Mouse (Mus musculus): ENCODE measurements around the gene Map3k10. TPM values are rescaled to one million over a fixed set of nuclear protein-coding genes. Genes with fewer than 3 reads are reported as not detected.
"Not testable (repeated sequence)": the region's sequence is repeated elsewhere in the genome, so short reads cannot be mapped to it uniquely, and the experiment has no call there.

Map3k10 gene
- polyA plus RNA-seq, 1 experiment from 2014 or later = 6.9 TPM

DNA sequence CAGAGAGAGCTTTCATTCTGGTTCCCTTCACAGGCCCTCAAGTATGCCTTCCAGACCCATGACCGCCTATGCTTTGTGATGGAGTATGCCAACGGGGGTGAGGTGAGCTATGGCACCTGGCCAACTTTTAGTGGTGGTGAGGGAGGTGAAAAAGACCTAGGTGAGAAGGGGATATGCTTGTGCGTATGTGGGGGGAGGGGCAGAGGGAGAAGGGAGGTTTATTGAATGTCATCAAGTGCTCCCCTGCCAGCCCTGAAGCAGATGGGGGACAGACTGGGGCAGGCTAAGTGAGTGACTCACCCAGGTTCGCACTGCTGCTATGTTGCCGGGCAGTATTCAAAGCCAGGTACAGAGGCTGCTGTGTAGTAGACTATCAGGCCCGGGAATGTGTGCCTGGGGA, 41.2 kb downstream of the Map3k10 start:
- Histone ChIP-seq H3K4me2 (ENCODE audit: low read depth, low read length) (no peak overlapping the region), H3K27me3 (ENCODE audit: control insufficient read depth, insufficient read depth, low read length) (no peaks in the 10 kb centered on the region), H3K4me3 (ENCODE audit: low read depth, low read length) (no peak overlapping the region), H3K9me3 (replicated peaks; ENCODE audit: control insufficient read depth, low read length) (no peaks in the 10 kb centered on the region), H3K4me1 (ENCODE audit: control insufficient read depth, insufficient read depth, low read length) (no peaks in the 10 kb centered on the region), H3K9ac (replicated peaks; ENCODE audit: low read length) (no peak overlapping the region), H3K27ac (replicated peaks; ENCODE audit: low read depth, low read length) (no peak overlapping the region), H3K36me3 (replicated peaks; ENCODE audit: control insufficient read depth, insufficient read depth, low read depth, low read length) (no peaks in the 10 kb centered on the region; the same call in none of the 2 replicates)
- 92% methylated on average over 6 of the region's 6 CpGs for WGBS
- DNase-seq (ENCODE audit: low spot score) = no peak
- no peak for ATAC-seq (replicated peaks; ENCODE audit: insufficient number of reproducible peaks, low FRiP score, low TSS enrichment, low read depth)

DNA sequence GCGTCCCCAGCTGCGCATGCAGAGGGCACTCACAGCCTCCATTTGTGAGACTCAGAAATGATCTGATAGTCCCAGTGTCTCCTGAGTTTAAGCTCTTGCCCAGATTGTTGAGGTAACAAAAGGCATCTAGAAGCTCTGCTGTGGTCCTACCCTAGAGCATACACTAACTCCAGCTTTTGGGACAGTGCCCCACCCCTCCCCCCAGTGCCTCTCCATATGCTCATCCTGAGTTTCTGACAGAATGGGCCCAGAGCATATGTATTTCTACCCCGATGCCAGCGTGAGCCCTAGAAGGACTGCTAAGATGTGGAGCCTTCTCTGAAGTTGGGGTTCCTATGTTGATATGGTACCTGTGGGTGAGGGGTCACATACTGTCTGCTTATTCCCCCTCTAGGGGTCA, 43.0 kb downstream of the Map3k10 start:
- ATAC-seq (replicated peaks; ENCODE audit: insufficient number of reproducible peaks, low FRiP score, low TSS enrichment, low read depth) (no peak), DNase-seq (ENCODE audit: low spot score) (no peak)
- Histone ChIP-seq H3K4me3 (ENCODE audit: low read depth, low read length) (no peak overlapping the region), H3K4me1 (ENCODE audit: control insufficient read depth, insufficient read depth, low read length) (no peaks in the 10 kb centered on the region), H3K9ac (replicated peaks; ENCODE audit: low read length) (no peak overlapping the region), H3K36me3 (replicated peaks; ENCODE audit: control insufficient read depth, insufficient read depth, low read depth, low read length) (peaks cover 3% of the 10 kb centered on the region), H3K4me2 (ENCODE audit: low read depth, low read length) (no peak overlapping the region), H3K9me3 (replicated peaks; ENCODE audit: control insufficient read depth, low read length) (no peaks in the 10 kb centered on the region), H3K27me3 (ENCODE audit: control insufficient read depth, insufficient read depth, low read length) (no peaks in the 10 kb centered on the region), H3K27ac (replicated peaks; ENCODE audit: low read depth, low read length) (no peak overlapping the region)
- 93% methylated on average over 4 of the region's 4 CpGs for WGBS

DNA sequence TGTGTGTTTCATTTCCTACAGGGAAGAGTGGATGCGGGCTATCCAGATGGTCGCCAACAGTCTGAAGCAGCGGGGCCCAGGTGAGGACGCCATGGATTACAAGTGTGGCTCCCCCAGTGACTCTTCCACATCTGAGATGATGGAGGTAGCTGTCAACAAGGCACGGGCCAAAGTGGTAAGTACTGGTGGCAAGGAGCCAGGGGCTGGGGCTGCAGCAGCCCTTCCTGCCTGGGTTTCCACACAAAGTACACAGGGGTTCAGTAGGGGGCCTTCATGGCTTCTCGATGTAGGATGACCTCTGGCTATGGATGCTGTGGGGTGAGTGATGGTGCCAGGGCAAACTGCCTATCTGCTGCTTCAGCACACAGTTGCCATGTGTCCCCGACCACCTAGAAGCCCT, 45.6 kb downstream of the Map3k10 start:
- not testable (repeated sequence) for H3K9me3 ChIP-seq (replicated peaks; ENCODE audit: control insufficient read depth, low read length); DNase-seq (ENCODE audit: low spot score); H3K27me3 ChIP-seq (ENCODE audit: control insufficient read depth, insufficient read depth, low read length); ATAC-seq (replicated peaks; ENCODE audit: insufficient number of reproducible peaks, low FRiP score, low TSS enrichment, low read depth); H3K9ac ChIP-seq (replicated peaks; ENCODE audit: low read length); H3K36me3 ChIP-seq (replicated peaks; ENCODE audit: control insufficient read depth, insufficient read depth, low read depth, low read length); H3K4me3 ChIP-seq (ENCODE audit: low read depth, low read length); H3K4me2 ChIP-seq (ENCODE audit: low read depth, low read length); H3K27ac ChIP-seq (replicated peaks; ENCODE audit: low read depth, low read length); H3K4me1 ChIP-seq (ENCODE audit: control insufficient read depth, insufficient read depth, low read length)
- 94% methylated on average over 7 of the region's 7 CpGs for WGBS

DNA sequence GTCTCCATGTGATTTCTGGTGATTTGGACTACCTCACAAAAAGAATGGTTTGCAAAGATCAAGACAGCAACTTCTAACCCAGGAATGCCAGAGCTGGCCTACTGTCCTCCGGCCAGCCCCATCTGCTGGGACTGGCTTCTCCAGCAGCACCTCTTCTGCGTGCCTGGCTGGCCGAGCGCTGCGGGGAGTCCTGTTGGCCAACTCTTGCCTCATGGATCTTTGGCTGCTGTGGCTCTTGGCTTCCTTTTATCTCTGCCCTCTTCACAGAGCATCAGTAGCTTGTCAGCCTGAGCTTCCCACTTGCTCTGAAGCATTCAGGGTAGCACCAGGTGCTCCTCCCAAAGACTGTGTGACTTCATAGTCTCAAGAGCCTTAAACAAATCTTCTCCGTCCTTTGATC, 46.2 kb downstream of the Map3k10 start:
- 96% methylated on average over 6 of the region's 6 CpGs for WGBS
- Histone ChIP-seq H3K9me3 (replicated peaks; ENCODE audit: control insufficient read depth, low read length) (no peaks in the 10 kb centered on the region), H3K9ac (replicated peaks; ENCODE audit: low read length) (no peak overlapping the region), H3K36me3 (replicated peaks; ENCODE audit: control insufficient read depth, insufficient read depth, low read depth, low read length) (peaks cover 3% of the 10 kb centered on the region), H3K4me1 (ENCODE audit: control insufficient read depth, insufficient read depth, low read length) (no peaks in the 10 kb centered on the region), H3K4me3 (ENCODE audit: low read depth, low read length) (no peak overlapping the region), H3K27ac (replicated peaks; ENCODE audit: low read depth, low read length) (no peak overlapping the region), H3K4me2 (ENCODE audit: low read depth, low read length) (no peak overlapping the region), H3K27me3 (ENCODE audit: control insufficient read depth, insufficient read depth, low read length) (no peaks in the 10 kb centered on the region)
- ATAC-seq (replicated peaks; ENCODE audit: insufficient number of reproducible peaks, low FRiP score, low TSS enrichment, low read depth) = no peak
- no peak for DNase-seq (ENCODE audit: low spot score)

DNA sequence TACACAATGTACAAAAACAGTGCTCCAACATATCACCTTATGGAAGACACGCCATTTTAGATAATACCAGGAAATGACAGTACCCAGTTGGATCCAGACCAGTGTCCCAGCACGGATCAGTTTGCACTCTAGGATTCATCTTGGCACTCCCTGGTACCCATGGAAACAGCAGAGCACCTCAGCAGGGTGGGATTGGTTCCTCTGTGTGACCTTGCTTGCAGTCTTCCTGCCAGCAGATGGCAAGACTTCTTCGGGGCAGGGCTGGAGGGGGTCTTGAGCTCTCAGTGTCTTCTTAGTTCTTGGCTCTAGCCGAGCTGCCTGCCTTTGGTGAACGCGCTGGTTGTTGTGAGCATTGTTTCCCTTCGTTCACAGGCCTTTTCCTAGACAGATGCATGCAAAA, 46.7 kb downstream of the Map3k10 start:
- no peak for ATAC-seq (replicated peaks; ENCODE audit: insufficient number of reproducible peaks, low FRiP score, low TSS enrichment, low read depth)

DNA sequence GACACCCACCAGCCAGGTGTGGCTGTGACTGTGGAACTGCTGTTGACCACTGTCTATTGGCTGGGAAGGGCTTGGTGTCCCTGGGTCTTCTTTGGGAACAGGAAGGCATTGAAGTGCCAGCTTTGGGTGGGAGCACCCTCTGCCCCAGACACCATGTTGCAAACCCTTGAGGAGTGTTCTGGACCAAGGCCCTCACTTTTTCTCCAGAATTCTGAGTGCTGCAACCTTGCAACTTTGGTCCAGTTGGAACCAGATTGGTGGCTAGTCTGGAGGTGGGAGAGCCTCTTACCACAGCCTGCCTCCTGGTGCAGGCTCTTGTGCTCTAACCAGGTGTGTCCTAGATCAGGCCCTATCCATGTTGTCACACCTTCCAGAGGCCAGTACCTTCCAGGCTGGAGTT, 49.4 kb downstream of the Map3k10 start:
- H3K9me3 ChIP-seq (replicated peaks; ENCODE audit: control insufficient read depth, low read length) = no peaks in the 10 kb centered on the region
- no peaks in the 10 kb centered on the region for H3K27me3 ChIP-seq (ENCODE audit: control insufficient read depth, insufficient read depth, low read length)
- ATAC-seq (replicated peaks; ENCODE audit: insufficient number of reproducible peaks, low FRiP score, low TSS enrichment, low read depth) (no peak), DNase-seq (ENCODE audit: low spot score) (no peak)
- H3K36me3 ChIP-seq (replicated peaks; ENCODE audit: control insufficient read depth, insufficient read depth, low read depth, low read length) = peaks cover 3% of the 10 kb centered on the region; the same call in 1 of the 2 replicates
- H3K4me3 ChIP-seq (ENCODE audit: low read depth, low read length) = no peak overlapping the region
- no peaks in the 10 kb centered on the region for H3K4me1 ChIP-seq (ENCODE audit: control insufficient read depth, insufficient read depth, low read length)
- H3K9ac ChIP-seq (replicated peaks; ENCODE audit: low read length) = no peak overlapping the region
- H3K27ac ChIP-seq (replicated peaks; ENCODE audit: low read depth, low read length) = no peak overlapping the region
- no peak overlapping the region for H3K4me2 ChIP-seq (ENCODE audit: low read depth, low read length)

More for the DNA sequence above, 46.7 kb downstream of the Map3k10 start:
- Histone ChIP-seq H3K36me3 (replicated peaks; ENCODE audit: control insufficient read depth, insufficient read depth, low read depth, low read length) (peaks cover 3% of the 10 kb centered on the region), H3K27ac (replicated peaks; ENCODE audit: low read depth, low read length) (no peak overlapping the region), H3K4me1 (ENCODE audit: control insufficient read depth, insufficient read depth, low read length) (no peaks in the 10 kb centered on the region), H3K27me3 (ENCODE audit: control insufficient read depth, insufficient read depth, low read length) (no peaks in the 10 kb centered on the region), H3K4me2 (ENCODE audit: low read depth, low read length) (no peak overlapping the region), H3K4me3 (ENCODE audit: low read depth, low read length) (no peak overlapping the region), H3K9ac (replicated peaks; ENCODE audit: low read length) (no peak overlapping the region), H3K9me3 (replicated peaks; ENCODE audit: control insufficient read depth, low read length) (no peaks in the 10 kb centered on the region)
- WGBS = 92% methylated on average over 7 of the region's 7 CpGs
- DNase-seq (ENCODE audit: low spot score) = no peak

DNA sequence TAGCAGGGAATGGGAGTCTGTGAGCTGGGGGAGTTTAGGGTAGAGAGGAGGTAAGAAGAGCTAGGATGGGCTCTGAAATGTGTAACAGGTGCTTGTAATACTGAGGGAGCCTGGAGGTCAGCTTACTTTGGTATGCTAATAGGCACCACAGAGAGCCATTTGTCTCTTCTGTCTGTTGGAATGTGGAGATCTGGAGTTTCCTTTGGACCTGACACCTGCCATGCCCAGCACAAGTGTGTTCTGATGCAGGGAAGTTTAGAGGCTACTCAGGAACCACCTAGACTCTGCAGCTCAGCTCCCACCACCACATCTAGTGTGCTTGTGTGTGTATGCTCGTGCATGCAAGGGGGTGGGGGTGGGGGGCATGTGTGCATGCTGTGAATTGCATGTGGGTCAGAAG, 52.2 kb downstream of the Map3k10 start:
- H3K4me2 ChIP-seq (ENCODE audit: low read depth, low read length) = no peak overlapping the region
- 64% methylated on average over 1 of the region's 1 CpGs for WGBS
- no peak overlapping the region for H3K27ac ChIP-seq (replicated peaks; ENCODE audit: low read depth, low read length)
- no peak for ATAC-seq (replicated peaks; ENCODE audit: insufficient number of reproducible peaks, low FRiP score, low TSS enrichment, low read depth)
- no peak for DNase-seq (ENCODE audit: low spot score)
- H3K4me3 ChIP-seq (ENCODE audit: low read depth, low read length) = no peak overlapping the region
- H3K9ac ChIP-seq (replicated peaks; ENCODE audit: low read length) = no peak overlapping the region
- H3K36me3 ChIP-seq (replicated peaks; ENCODE audit: control insufficient read depth, insufficient read depth, low read depth, low read length) = no peaks in the 10 kb centered on the region; the same call in 1 of the 2 replicates
- no peaks in the 10 kb centered on the region for H3K9me3 ChIP-seq (replicated peaks; ENCODE audit: control insufficient read depth, low read length)
- H3K4me1 ChIP-seq (ENCODE audit: control insufficient read depth, insufficient read depth, low read length) = no peaks in the 10 kb centered on the region
- H3K27me3 ChIP-seq (ENCODE audit: control insufficient read depth, insufficient read depth, low read length) = no peaks in the 10 kb centered on the region

DNA sequence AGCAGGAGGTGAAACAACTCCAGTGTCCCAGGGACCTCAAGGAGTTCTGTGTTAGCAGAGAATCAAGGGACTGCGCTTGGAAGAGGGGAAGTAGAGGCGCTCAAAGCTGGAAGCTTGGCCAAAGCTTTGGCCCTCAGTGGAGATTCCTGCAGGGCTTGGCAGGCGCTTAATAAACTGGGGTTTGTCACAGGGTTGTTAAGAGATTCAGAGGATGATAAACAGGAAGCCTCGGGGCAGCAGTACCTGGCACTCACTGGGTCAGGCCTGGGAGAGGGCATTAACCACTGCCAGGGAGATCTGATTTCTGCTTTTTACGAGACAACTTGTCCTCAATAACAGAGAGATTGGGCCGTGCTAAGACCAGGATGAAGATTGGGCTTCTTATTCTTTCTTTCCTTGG, 53.4 kb downstream of the Map3k10 start:
- H3K9me3 ChIP-seq (replicated peaks; ENCODE audit: control insufficient read depth, low read length) = no peaks in the 10 kb centered on the region
- no peaks in the 10 kb centered on the region; the same call in 1 of the 2 replicates for H3K36me3 ChIP-seq (replicated peaks; ENCODE audit: control insufficient read depth, insufficient read depth, low read depth, low read length)
- H3K4me3 ChIP-seq (ENCODE audit: low read depth, low read length) = no peak overlapping the region
- WGBS = 88% methylated on average over 6 of the region's 6 CpGs
- no peak overlapping the region for H3K4me2 ChIP-seq (ENCODE audit: low read depth, low read length)
- H3K4me1 ChIP-seq (ENCODE audit: control insufficient read depth, insufficient read depth, low read length) = no peaks in the 10 kb centered on the region
- no peak overlapping the region for H3K9ac ChIP-seq (replicated peaks; ENCODE audit: low read length)
- H3K27ac ChIP-seq (replicated peaks; ENCODE audit: low read depth, low read length) = no peak overlapping the region
- ATAC-seq (replicated peaks; ENCODE audit: insufficient number of reproducible peaks, low FRiP score, low TSS enrichment, low read depth) (no peak), DNase-seq (ENCODE audit: low spot score) (no peak)
- no peaks in the 10 kb centered on the region for H3K27me3 ChIP-seq (ENCODE audit: control insufficient read depth, insufficient read depth, low read length)

All from embryonic facial prominence, embryonic 11.5 days (tissue).